ENCODE assay signal across 7 mouse cellular contexts in genomic region chr1:58973366-58974221, GRCm38 (mm10). TPM values are rescaled to one million over a fixed set of nuclear protein-coding genes. Genes with fewer than 3 reads are reported as not detected.
A peak's percentile ranks its signal among the peaks of the same experiment; 100 is the strongest.
DNase-seq lines count a peak whose midpoint lies in the region; ATAC-seq and TF ChIP-seq lines count a peak whose summit lies in the region.

Gene Trak2 (minus strand): TSS chr1:58973430.
Gene Stradb (plus strand): TSS chr1:58973522.

- under 1% methylated on average over 68 of the region's 69 CpGs for WGBS in embryonic facial prominence, embryonic 12.5 days
- under 1% methylated on average over 68 of the region's 69 CpGs for WGBS in kidney, adult 2 months
- WGBS in limb, embryonic 12.5 days: under 1% methylated on average over 69 of the region's 69 CpGs
- under 1% methylated on average over 68 of the region's 69 CpGs for WGBS in midbrain, embryonic 15.5 days
- WGBS in spleen, adult 2 months: under 1% methylated on average over 68 of the region's 69 CpGs

- peak within 1 kb of the TSS; percentile 91 for H3K9ac ChIP-seq in embryonic facial prominence, embryonic 12.5 days
- H3K9ac ChIP-seq in limb, embryonic 12.5 days (replicated peaks): peak within 1 kb of the TSS; percentile 86
- H3K9ac ChIP-seq in midbrain, embryonic 15.5 days: peak within 1 kb of the TSS; percentile 96

- no peak for TF ChIP-seq CTCF in kidney, adult 2 months (conservative IDR thresholded peaks at IDR 0.05; ENCODE audit: insufficient read depth, insufficient read length, low read depth, low read length)
- TF ChIP-seq CTCF in spleen, adult 2 months (IDR thresholded peaks at IDR 0.05; ENCODE audit: extremely low read depth, insufficient read depth, insufficient read length, insufficient replicate concordance): no peak

- H3K27me3 ChIP-seq in embryonic facial prominence, embryonic 12.5 days: no peaks in the 10 kb centered on the region
- no peaks in the 10 kb centered on the region for H3K27me3 ChIP-seq in kidney, adult 2 months (replicated peaks; ENCODE audit: control insufficient read depth, insufficient read depth, low read length)
- H3K27me3 ChIP-seq in limb, embryonic 12.5 days: no peaks in the 10 kb centered on the region
- H3K27me3 ChIP-seq in midbrain, embryonic 15.5 days (replicated peaks): no peaks in the 10 kb centered on the region
- no peaks in the 10 kb centered on the region for H3K27me3 ChIP-seq in spleen, adult 2 months (ENCODE audit: control insufficient read depth, insufficient read depth, low read length)

- peak; percentile 96 for ATAC-seq in embryonic facial prominence, embryonic 12.5 days (ENCODE audit: insufficient number of reproducible peaks, insufficient read depth, low FRiP score, low TSS enrichment)
- peak; percentile 95 for ATAC-seq in limb, embryonic 12.5 days (ENCODE audit: insufficient number of reproducible peaks, insufficient read depth, low FRiP score, low TSS enrichment, low read depth)
- ATAC-seq in midbrain, embryonic 15.5 days (replicated peaks): peak; percentile 97

- H3K27ac ChIP-seq in embryonic facial prominence, embryonic 12.5 days: peak within 1 kb of the TSS; percentile 67
- peak within 1 kb of the TSS; percentile 97 for H3K27ac ChIP-seq in kidney, adult 2 months (ENCODE audit: insufficient read depth, low read depth, low read length)
- H3K27ac ChIP-seq in limb, embryonic 12.5 days: peak within 1 kb of the TSS; percentile 76
- H3K27ac ChIP-seq in midbrain, embryonic 15.5 days: peak within 1 kb of the TSS; percentile 88
- peak within 1 kb of the TSS; percentile 73 for H3K27ac ChIP-seq in spleen, adult 2 months (ENCODE audit: insufficient read depth, low read length)

- H3K4me2 ChIP-seq in embryonic facial prominence, embryonic 12.5 days (replicated peaks): peak within 1 kb of the TSS; percentile 81
- peak within 1 kb of the TSS; percentile 90 for H3K4me2 ChIP-seq in limb, embryonic 12.5 days
- H3K4me2 ChIP-seq in midbrain, embryonic 15.5 days: peak within 1 kb of the TSS; percentile 63

- H3K4me3 ChIP-seq in embryonic facial prominence, embryonic 12.5 days: peak within 1 kb of the TSS; percentile 91
- peak within 1 kb of the TSS; percentile 100 for H3K4me3 ChIP-seq in kidney, adult 2 months (ENCODE audit: insufficient read depth, low read depth, low read length)
- peak within 1 kb of the TSS; percentile 80 for H3K4me3 ChIP-seq in limb, embryonic 12.5 days (replicated peaks)
- H3K4me3 ChIP-seq in midbrain, embryonic 15.5 days: peak within 1 kb of the TSS; percentile 98
- H3K4me3 ChIP-seq in spleen, adult 2 months (ENCODE audit: extremely low read depth, insufficient read depth, insufficient read length): peak within 1 kb of the TSS; percentile 95

- peak; percentile 75 for TF ChIP-seq POLR2A in kidney, adult 2 months (IDR thresholded peaks at IDR 0.05; ENCODE audit: low read depth, low read length)
- no peak for TF ChIP-seq POLR2A in spleen, adult 2 months (IDR thresholded peaks at IDR 0.05; ENCODE audit: low read depth, low read length)

- H3K9me3 ChIP-seq in embryonic facial prominence, embryonic 12.5 days: no peaks in the 10 kb centered on the region
- H3K9me3 ChIP-seq in limb, embryonic 12.5 days: no peaks in the 10 kb centered on the region
- no peaks in the 10 kb centered on the region for H3K9me3 ChIP-seq in midbrain, embryonic 15.5 days

- peak; percentile 92 for DNase-seq in adrenal gland, postnatal 25 days
- peak; percentile 97 to 98 for DNase-seq in heart, adult 18-20 months
- peak; percentile 98 for DNase-seq in kidney, adult 2 months
- DNase-seq in spleen, adult 2 months (ENCODE audit: low read depth in 1 of 2, low spot score in 2 of 2): peak; percentile 87 to 92

- H3K36me3 ChIP-seq in embryonic facial prominence, embryonic 12.5 days: no peaks in the 10 kb centered on the region
- no peaks in the 10 kb centered on the region; the same call in 1 of the 2 replicates for H3K36me3 ChIP-seq in kidney, adult 2 months (ENCODE audit: control insufficient read depth, insufficient read depth, low read length)
- no peaks in the 10 kb centered on the region; the same call in 1 of the 2 replicates for H3K36me3 ChIP-seq in limb, embryonic 12.5 days
- 0 out of 2 replicates have a peak, but pooled peaks cover 5% of the 10 kb centered on the region for H3K36me3 ChIP-seq in midbrain, embryonic 15.5 days (replicated peaks)
- peaks cover 2% of the 10 kb centered on the region; the same call in 1 of the 2 replicates for H3K36me3 ChIP-seq in spleen, adult 2 months (ENCODE audit: control insufficient read depth, insufficient read depth, low read length)

- H3K4me1 ChIP-seq in embryonic facial prominence, embryonic 12.5 days: peaks cover 10% of the 10 kb centered on the region
- H3K4me1 ChIP-seq in kidney, adult 2 months (ENCODE audit: control insufficient read depth, insufficient read depth, low read length): peaks cover 23% of the 10 kb centered on the region
- H3K4me1 ChIP-seq in limb, embryonic 12.5 days (replicated peaks): peaks cover 19% of the 10 kb centered on the region
- H3K4me1 ChIP-seq in midbrain, embryonic 15.5 days: peaks cover 48% of the 10 kb centered on the region
- peaks cover 13% of the 10 kb centered on the region for H3K4me1 ChIP-seq in spleen, adult 2 months (ENCODE audit: control insufficient read depth, insufficient read depth, insufficient read length)

RNA-seq across cellular contexts. Expression of gene Trak2, which starts in this region (rescaled TPM):
- 49.7 and 50.2 TPM in 2 replicates for total RNA-seq in adrenal gland, postnatal 25 days (2021)
- polyA plus RNA-seq in embryonic facial prominence, embryonic 12.5 days (2016; fragmentation: Nextera tagmentation; extraction: Ambion mirVana): 12.6 and 13.5 TPM in 2 replicates
- 100 to 1,000 TPM; 187 to 225 TPM for total RNA-seq in heart, adult 18-20 months (2021)
- 55.4 and 63.1 TPM in 2 replicates for polyA plus RNA-seq in kidney, adult 2 months (2012; rRNA removed)
- polyA plus RNA-seq in limb, embryonic 12.5 days (2016; fragmentation: Nextera tagmentation; extraction: Ambion mirVana): 12.1 and 13.5 TPM in 2 replicates
- polyA plus RNA-seq in midbrain, embryonic 15.5 days (2015; fragmentation: Nextera tagmentation; extraction: Ambion mirVana): 18.3 and 18.7 TPM in 2 replicates
- 47.4 and 51.6 TPM in 2 replicates for polyA plus RNA-seq in spleen, adult 2 months (2012; rRNA removed)

RNA-seq across cellular contexts. Expression of gene Stradb, which starts in this region (rescaled TPM):
- total RNA-seq in adrenal gland, postnatal 25 days (2021): 32.1 and 41.8 TPM in 2 replicates
- 28.8 and 30.8 TPM in 2 replicates for polyA plus RNA-seq in embryonic facial prominence, embryonic 12.5 days (2016; fragmentation: Nextera tagmentation; extraction: Ambion mirVana)
- 10 to 100 TPM; 63.9 to 85.2 TPM for total RNA-seq in heart, adult 18-20 months (2021)
- polyA plus RNA-seq in kidney, adult 2 months (2012; rRNA removed): 25.0 and 26.6 TPM in 2 replicates
- polyA plus RNA-seq in limb, embryonic 12.5 days (2016; fragmentation: Nextera tagmentation; extraction: Ambion mirVana): 23.5 and 24.5 TPM in 2 replicates
- 116 and 117 TPM in 2 replicates for polyA plus RNA-seq in midbrain, embryonic 15.5 days (2015; fragmentation: Nextera tagmentation; extraction: Ambion mirVana)
- polyA plus RNA-seq in spleen, adult 2 months (2012; rRNA removed): 8.9 and 10.5 TPM in 2 replicates

Comparison
In these comparisons a context has a peak if more than half of its experiments do, and no peak if none do; other contexts are left out.
1. Peak in every context shown above with its lines: DNase-seq, ATAC-seq, H3K4me3 ChIP-seq and H3K27ac ChIP-seq.